Mouse (Mus musculus) midbrain, embryonic 13.5 days (tissue): ENCODE results near the gene Pde8a. TPM values are rescaled to one million over a fixed set of nuclear protein-coding genes. Genes with fewer than 3 reads are reported as not detected.

Experiments
- ATAC-seq: fragments of 200-750 bp; cut with Nextera tagmentation; 2 replicates; pipeline ENCODE4 v1.8.0; 2017; ENCODE audit warnings: mild to moderate bottlenecking, moderate TSS enrichment, moderate library complexity
- H3K27ac ChIP-seq: fragments of 300-500 bp; sonication (generic); 2 replicates; pipeline ENCODE4 v1.5.1; 2015; ENCODE audit warnings: inconsistent platforms, mild to moderate bottlenecking, moderate library complexity
- H3K27me3 ChIP-seq: fragments of 300-500 bp; sonication (generic); 2 replicates; pipeline ENCODE4 v1.6.1; 2015; ENCODE audit warnings: mild to moderate bottlenecking, inconsistent platforms
- H3K36me3 ChIP-seq: fragments of 300-500 bp; sonication (generic); 2 replicates; pipeline ENCODE4 v1.6.1; 2015; ENCODE audit warnings: mild to moderate bottlenecking, inconsistent platforms
- H3K4me1 ChIP-seq: fragments of 300-500 bp; sonication (generic); replicated peaks from 2 replicates; pipeline ENCODE4 v1.6.1; 2015; ENCODE audit warnings: inconsistent platforms
- H3K4me2 ChIP-seq: fragments of 300-500 bp; sonication (generic); replicated peaks from 2 replicates; pipeline ENCODE4 v1.6.1; 2015; ENCODE audit warnings: moderate library complexity, mild to moderate bottlenecking, inconsistent platforms
- H3K4me3 ChIP-seq: fragments of 300-500 bp; sonication (generic); replicated peaks from 2 replicates; pipeline ENCODE4 v1.5.1; 2015; ENCODE audit warnings: mild to moderate bottlenecking, inconsistent platforms
- H3K9ac ChIP-seq: fragments of 300-500 bp; sonication (generic); replicated peaks from 2 replicates; pipeline ENCODE4 v1.6.1; 2015; ENCODE audit warnings: mild to moderate bottlenecking, inconsistent platforms
- H3K9me3 ChIP-seq: fragments of 300-500 bp; sonication (generic); 2 replicates; pipeline ENCODE4 v1.6.1; 2016; ENCODE audit warnings: mild to moderate bottlenecking, inconsistent platforms
- WGBS: fragments of 180-500 bp; shearing (Covaris S2); methylation state at CpG from one replicate; pipeline ENCODE4 v1.1.7; 2015; 5-methylcytosine and 5-hydroxymethylcytosine counted together
- polyA plus RNA-seq: library from polyadenylated mRNA; unstranded; fragments of >200 nt; fragmentation: Nextera tagmentation; extraction: Ambion mirVana; gene quantifications from 2 replicates; pipeline ENCODE4 v1.2.1, GENCODE M21; 2015

Pde8a gene
- polyA plus RNA-seq, 1 experiment from 2014 or later: 2.5 TPM

DNA sequence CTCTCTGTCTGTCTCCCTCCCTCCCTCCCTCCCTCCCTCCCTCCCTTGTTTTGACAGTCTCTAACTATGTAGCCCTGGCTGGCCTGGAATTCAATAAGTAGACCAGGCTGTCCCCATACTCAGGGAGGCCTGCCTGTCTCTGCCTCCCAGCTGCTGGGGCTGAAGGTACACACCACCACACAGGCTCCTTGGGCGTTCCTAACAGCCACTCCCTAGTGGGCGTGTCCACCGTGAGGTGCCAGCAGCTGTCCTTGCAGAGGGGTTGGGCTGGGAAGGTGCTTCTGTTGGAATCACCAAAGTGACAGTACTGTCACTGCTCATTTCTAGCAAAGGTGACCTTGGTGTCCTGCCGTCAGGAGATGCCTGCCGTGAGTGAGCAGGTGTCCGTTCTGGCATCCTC is 113.5 kb downstream of the Pde8a start:
- Histone ChIP-seq H3K36me3 (peaks cover 14% of the 10 kb centered on the region; the same call in 1 of the 2 replicates), H3K9me3 (no peaks in the 10 kb centered on the region), H3K4me1 (peaks cover 4% of the 10 kb centered on the region; the same call in 1 of the 2 replicates), H3K27ac (no peak overlapping the region), H3K4me3 (no peak overlapping the region), H3K27me3 (no peaks in the 10 kb centered on the region), H3K4me2 (no peak overlapping the region), H3K9ac (no peak overlapping the region)
- ATAC-seq: no peak
- WGBS: 78% methylated on average over 6 of the region's 6 CpGs

DNA sequence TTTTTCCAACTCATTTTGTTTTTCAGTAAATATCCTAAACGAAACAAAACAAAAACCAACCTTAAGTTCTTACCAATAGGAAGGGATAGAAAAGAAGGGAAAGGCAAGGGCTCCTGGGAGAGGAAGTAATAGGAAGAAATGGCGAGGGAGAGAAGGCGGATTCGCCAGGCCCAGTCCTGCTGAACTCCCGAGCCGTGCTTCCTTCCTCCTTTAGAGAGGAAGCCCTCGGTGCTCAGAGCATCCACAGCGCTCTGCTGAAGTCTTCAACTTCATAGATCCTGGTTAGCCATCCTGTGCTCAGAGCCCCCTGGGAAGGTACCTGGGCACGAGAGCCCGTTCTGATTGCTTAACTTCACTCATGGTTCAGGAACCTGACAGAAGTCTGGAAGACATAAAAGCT is 114.3 kb downstream of the Pde8a start:
- Histone ChIP-seq H3K9ac (no peak overlapping the region), H3K27me3 (no peaks in the 10 kb centered on the region), H3K4me2 (no peak overlapping the region), H3K36me3 (peaks cover 19% of the 10 kb centered on the region), H3K4me3 (no peak overlapping the region), H3K27ac (no peak overlapping the region), H3K4me1 (peaks cover 4% of the 10 kb centered on the region; the same call in 1 of the 2 replicates), H3K9me3 (no peaks in the 10 kb centered on the region)
- WGBS: 85% methylated on average over 10 of the region's 10 CpGs
- ATAC-seq: no peak

DNA sequence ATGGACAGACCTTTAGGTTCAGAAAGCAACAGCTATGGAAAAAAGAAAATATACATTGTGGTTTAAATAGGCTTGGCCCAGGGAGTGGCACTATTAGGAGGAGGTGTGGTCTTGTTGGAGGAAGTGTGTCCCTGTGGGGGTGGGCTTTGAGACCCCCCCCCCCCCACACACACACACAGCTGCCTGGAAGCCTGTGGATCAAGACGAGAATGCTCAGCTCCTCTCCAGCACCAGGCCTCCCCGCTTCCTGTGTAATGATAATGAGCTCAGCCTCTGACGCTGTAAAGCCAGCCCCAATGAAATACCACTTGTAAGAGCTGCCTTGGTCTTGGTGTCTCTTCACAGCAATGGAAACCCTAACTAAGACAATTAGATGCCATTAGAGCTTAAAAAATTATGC is 117.4 kb downstream of the Pde8a start:
- peaks cover 8% of the 10 kb centered on the region for H3K4me1 ChIP-seq
- peaks cover 26% of the 10 kb centered on the region for H3K36me3 ChIP-seq
- H3K9me3 ChIP-seq: no peaks in the 10 kb centered on the region
- 7% methylated on average over 3 of the region's 3 CpGs for WGBS
- no peak overlapping the region for H3K4me2 ChIP-seq
- ATAC-seq: no peak
- H3K27me3 ChIP-seq: no peaks in the 10 kb centered on the region
- no peak overlapping the region; the same call in 1 of the 2 replicates for H3K27ac ChIP-seq
- H3K4me3 ChIP-seq: no peak overlapping the region
- H3K9ac ChIP-seq: no peak overlapping the region

DNA sequence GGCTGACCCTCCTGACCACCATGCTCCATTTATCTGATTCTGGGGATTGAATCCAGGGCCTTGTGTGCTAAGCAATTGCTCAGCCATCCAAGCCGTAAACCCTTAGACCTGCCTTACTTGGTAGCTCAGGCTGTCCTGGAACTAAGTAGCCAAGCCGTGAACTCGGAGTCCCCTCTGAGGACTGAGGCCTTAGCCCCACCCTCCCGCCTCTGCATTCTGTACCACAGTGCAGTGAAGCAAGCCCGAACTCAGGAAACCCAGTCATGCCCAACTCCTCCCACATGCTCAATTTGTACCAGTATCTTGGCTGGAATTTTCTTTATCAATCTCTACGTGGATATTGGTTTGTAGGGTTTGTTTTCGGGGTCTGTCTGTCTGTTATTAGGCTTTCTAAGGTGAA is 118.5 kb downstream of the Pde8a start:
- Histone ChIP-seq H3K27me3 (no peaks in the 10 kb centered on the region), H3K9ac (no peak overlapping the region), H3K27ac (no peak overlapping the region), H3K36me3 (peaks cover 26% of the 10 kb centered on the region), H3K9me3 (no peaks in the 10 kb centered on the region), H3K4me1 (peaks cover 14% of the 10 kb centered on the region), H3K4me3 (no peak overlapping the region), H3K4me2 (no peak overlapping the region)
- WGBS: 79% methylated on average over 7 of the region's 7 CpGs
- no peak for ATAC-seq

DNA sequence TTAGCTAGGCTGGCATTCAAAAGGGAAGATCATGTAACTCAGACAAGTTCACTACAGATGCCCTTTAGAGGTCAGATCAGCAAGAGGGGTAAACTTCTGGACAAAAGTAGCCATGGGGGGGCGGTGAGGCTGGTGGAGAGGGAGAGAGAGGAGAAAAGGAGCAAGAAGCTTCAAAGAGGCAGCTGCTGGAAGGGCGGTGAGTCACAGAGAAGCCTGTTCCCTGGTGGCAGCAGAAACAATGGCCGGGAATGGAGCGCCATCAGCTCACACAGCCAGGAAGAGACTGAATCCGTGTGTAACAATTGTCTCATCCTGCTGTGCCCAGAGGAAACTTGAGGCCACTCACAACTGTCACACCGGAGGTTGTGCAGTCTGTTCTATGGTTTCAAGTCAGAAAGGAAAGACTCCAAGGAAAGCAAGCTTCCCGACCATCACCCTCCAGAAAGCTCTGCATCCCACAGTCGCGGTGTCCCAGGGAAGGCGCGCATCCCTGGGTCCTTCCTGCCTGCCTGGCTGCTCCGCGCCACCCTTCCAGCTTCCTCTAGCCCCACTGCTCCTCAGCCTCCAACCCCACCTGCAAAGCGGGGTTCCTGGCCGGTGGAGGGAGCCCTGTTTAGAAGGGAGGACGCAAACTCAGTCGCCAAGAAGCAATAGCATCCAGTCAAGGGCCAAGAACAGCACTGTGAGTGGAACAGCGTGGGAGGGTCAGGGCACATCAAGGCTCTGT is 122.5 kb downstream of the Pde8a start:
- Histone ChIP-seq H3K27me3 (no peaks in the 10 kb centered on the region), H3K4me3 (no peak overlapping the region), H3K9ac (no peak overlapping the region), H3K4me1 (peaks cover 11% of the 10 kb centered on the region), H3K4me2 (0 out of 2 replicates have a peak overlapping the region, but pooled peaks have one; percentile 9), H3K9me3 (no peaks in the 10 kb centered on the region), H3K27ac (peak overlapping the region; percentile 73), H3K36me3 (peaks cover 45% of the 10 kb centered on the region)
- 37% methylated on average over 18 of the region's 18 CpGs for WGBS
- peak; percentile 44; the same call in 1 of the 2 replicates for ATAC-seq

DNA sequence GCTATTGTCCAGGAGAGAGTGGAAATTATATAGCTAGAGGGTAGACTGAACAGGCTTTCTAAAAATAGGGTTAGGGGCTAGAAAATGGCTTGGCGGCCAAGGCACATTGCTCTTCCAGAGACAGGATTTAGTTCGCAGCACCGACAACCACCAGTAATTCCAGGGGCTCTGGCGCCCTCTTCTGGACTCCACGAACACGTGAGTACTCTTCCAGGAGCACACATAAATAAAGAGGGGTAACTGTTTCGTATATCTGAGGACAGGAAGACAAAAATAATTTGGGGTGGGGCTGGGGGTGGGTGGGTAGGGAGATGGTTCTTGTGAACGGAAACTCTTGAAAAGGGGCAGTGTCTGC is 123.0 kb downstream of the Pde8a start:
- H3K36me3 ChIP-seq: peaks cover 51% of the 10 kb centered on the region
- no peaks in the 10 kb centered on the region for H3K9me3 ChIP-seq
- no peak overlapping the region for H3K4me3 ChIP-seq
- no peak overlapping the region; the same call in 1 of the 2 replicates for H3K27ac ChIP-seq
- peaks cover 12% of the 10 kb centered on the region for H3K4me1 ChIP-seq
- ATAC-seq: 0 out of 2 replicates have a peak, but pooled peaks have one; percentile 21
- no peak overlapping the region for H3K9ac ChIP-seq
- no peak overlapping the region for H3K4me2 ChIP-seq
- H3K27me3 ChIP-seq: no peaks in the 10 kb centered on the region
- WGBS: 31% methylated on average over 8 of the region's 8 CpGs

DNA sequence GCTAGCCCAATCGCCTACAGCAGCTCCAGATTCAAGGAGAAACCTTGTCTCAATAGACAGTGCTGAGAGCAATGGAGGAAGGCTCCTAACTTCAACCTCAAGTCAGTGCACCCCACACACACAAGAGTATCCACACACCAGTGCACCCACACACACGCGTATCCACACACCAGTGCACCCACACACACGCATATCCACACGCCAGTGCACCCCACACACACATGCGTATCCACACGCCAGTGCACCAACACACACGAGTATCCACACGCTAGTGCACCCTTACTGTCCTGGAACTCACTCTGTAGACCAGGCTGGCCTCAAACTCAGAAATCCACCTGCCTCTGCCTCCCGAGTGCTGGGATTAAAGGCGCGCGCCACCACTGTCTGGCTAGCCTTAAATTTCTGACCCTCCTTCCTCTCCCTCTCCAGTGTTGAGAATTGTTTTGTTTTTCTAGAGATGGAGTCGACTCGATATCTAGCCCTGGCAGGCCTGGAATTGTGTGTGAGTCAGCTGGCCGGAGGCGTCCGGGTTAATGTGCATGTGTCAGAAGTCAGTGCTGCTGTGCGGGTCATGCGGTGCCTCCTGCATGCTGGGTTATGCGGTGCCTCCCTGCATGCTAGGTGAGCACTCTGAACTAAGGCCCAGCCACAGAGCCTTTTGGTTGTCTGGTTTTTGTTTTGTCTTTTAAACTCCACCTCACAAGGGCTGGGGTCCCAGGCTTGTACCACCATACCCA is 124.6 kb downstream of the Pde8a start:
- H3K4me3 ChIP-seq: no peak overlapping the region
- 95% methylated on average over 21 of the region's 21 CpGs for WGBS
- H3K27ac ChIP-seq: no peak overlapping the region
- no peaks in the 10 kb centered on the region for H3K27me3 ChIP-seq
- H3K36me3 ChIP-seq: peaks cover 58% of the 10 kb centered on the region
- no peak for ATAC-seq
- H3K9me3 ChIP-seq: no peaks in the 10 kb centered on the region
- peaks cover 26% of the 10 kb centered on the region for H3K4me1 ChIP-seq
- no peak overlapping the region for H3K9ac ChIP-seq
- H3K4me2 ChIP-seq: no peak overlapping the region

DNA sequence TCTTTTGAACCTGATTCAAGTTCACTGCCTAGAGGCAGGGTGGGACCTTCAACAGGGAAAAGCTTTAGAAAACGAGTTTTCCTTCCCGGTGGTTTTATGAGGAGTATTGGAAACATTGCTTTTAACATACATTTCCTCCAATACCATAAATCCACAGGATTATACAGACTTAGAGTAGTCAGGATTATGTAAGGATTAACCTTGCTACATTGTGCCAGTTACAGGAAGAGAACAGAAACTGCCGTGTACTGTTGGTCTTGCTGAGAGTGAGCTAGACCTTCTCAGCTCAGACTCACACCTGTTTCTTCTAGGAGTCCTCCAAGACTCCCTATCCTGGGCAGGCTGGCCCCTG is 125.1 kb downstream of the Pde8a start:
- 80% methylated on average over 3 of the region's 3 CpGs for WGBS
- Histone ChIP-seq H3K27me3 (no peaks in the 10 kb centered on the region), H3K36me3 (peaks cover 59% of the 10 kb centered on the region), H3K9ac (no peak overlapping the region), H3K4me1 (peaks cover 31% of the 10 kb centered on the region), H3K4me3 (no peak overlapping the region), H3K4me2 (no peak overlapping the region), H3K9me3 (no peaks in the 10 kb centered on the region), H3K27ac (no peak overlapping the region)
- no peak for ATAC-seq

DNA sequence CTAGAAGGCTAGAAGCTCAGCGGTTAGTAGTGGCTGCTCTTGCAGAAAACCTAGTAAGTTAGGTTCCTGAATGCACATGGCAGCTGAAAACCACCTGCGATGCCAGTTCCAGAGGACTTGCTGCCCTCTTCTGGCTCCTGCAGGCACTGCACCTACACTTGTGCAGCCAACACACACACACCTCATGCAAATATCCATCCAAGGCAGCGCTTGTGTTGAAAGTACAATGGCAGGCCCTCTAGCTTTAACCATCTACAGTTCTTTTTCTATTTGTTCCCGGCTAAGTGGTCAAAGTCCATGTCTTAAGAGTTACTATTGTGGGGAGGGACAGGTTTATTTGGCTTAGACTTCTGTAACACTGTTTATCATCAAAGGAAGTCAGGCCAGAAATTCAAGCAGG is 126.4 kb downstream of the Pde8a start:
- Histone ChIP-seq H3K36me3 (peaks cover 59% of the 10 kb centered on the region), H3K4me1 (peaks cover 38% of the 10 kb centered on the region), H3K4me2 (no peak overlapping the region), H3K27me3 (no peaks in the 10 kb centered on the region), H3K4me3 (no peak overlapping the region), H3K9me3 (no peaks in the 10 kb centered on the region), H3K27ac (no peak overlapping the region), H3K9ac (no peak overlapping the region)
- ATAC-seq: no peak
- 89% methylated on average over 4 of the region's 4 CpGs for WGBS

DNA sequence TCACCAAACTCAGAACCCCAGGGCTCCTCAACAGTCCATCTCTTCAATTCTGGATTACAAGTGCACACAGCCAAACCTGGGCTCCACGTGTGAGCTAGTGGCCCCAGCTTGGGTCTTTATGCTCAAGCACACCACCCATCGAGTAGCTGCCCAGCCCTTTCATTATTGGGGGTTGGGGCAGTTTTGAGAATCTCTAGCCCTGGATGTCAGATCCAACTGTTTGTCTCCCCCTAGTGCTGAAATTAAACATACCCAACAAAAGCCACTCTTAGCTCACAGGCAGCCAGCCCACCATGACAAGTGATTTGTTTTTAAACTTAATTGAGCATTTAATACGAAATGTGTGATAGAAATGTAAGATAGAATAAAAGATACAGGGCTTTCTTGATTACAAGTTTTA is 128.2 kb downstream of the Pde8a start:
- WGBS: 50% methylated on average over 3 of the region's 3 CpGs

DNA sequence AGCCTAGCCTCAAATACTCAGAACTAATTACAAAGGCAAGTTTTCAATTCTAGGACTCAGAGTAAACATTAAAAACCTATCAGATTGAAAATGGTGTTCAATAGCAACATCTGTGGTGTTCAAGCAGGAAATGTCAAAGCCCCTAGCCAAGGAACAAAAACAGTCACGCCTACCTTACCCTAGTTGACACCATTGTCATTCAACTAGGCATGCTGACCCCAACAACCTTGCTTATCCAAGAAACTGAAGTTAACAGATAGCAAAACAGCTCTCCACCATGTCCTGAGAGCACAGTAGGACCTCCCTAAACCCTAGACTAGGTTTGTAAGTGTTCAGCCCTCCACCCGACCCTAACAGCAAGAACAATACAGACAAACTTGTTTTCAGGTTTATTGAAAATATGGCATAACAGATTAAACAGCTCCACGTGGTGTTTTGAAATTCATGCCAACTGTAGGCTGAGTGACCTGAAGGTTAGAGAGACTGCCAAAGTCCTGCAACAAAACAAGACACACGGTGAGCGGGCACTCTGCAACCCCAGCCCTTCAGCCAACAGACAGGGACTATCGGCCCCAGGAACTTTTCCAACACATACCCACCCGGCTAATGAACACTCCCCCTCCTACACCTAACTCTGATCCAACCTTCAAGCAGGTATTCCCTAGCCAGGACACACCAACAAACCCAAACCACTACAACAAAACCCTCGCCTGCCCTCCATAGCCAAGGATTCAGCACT is 129.1 kb downstream of the Pde8a start:
- peak overlapping the region; percentile 94 for H3K4me3 ChIP-seq
- peak overlapping the region; percentile 95 for H3K4me2 ChIP-seq
- H3K27ac ChIP-seq: no peak overlapping the region
- peaks cover 59% of the 10 kb centered on the region for H3K36me3 ChIP-seq
- H3K27me3 ChIP-seq: peaks cover 5% of the 10 kb centered on the region; the same call in 1 of the 2 replicates
- WGBS: 72% methylated on average over 8 of the region's 8 CpGs
- ATAC-seq: no peak
- H3K9ac ChIP-seq: peak overlapping the region; percentile 99
- H3K4me1 ChIP-seq: peaks cover 28% of the 10 kb centered on the region
- no peaks in the 10 kb centered on the region for H3K9me3 ChIP-seq

More for the DNA sequence above, 128.2 kb downstream of the Pde8a start:
- Histone ChIP-seq H3K27me3 (peaks cover 2% of the 10 kb centered on the region; the same call in 1 of the 2 replicates), H3K36me3 (peaks cover 59% of the 10 kb centered on the region), H3K4me1 (peaks cover 28% of the 10 kb centered on the region), H3K4me3 (no peak overlapping the region), H3K9me3 (no peaks in the 10 kb centered on the region), H3K9ac (no peak overlapping the region), H3K4me2 (no peak overlapping the region), H3K27ac (no peak overlapping the region)
- ATAC-seq: no peak

DNA sequence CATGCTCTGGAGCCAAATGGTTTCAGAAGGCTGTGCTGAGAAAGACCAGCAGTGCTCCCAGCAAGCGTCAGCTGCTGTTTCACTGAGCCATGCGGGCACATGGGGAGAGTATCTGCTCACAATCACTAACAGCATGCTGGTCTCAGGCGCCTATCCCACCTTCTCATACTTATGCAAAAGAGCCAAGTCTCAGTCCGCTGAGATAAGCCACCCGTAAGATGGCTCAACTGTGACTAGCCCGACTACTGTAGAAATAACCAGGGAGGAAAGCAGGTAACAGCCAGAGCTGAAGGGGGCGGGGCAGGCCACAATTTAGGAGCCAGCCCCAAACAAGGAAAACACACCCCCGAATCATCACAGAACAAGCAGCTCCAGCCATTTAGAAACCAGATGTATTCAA is 129.9 kb downstream of the Pde8a start:
- WGBS: 45% methylated on average over 8 of the region's 8 CpGs
- H3K9me3 ChIP-seq: no peaks in the 10 kb centered on the region
- peaks cover 28% of the 10 kb centered on the region for H3K4me1 ChIP-seq

More for the DNA sequence above, 129.9 kb downstream of the Pde8a start:
- Histone ChIP-seq H3K4me2 (peak overlapping the region; percentile 95), H3K36me3 (peaks cover 51% of the 10 kb centered on the region), H3K9ac (peak overlapping the region; percentile 99), H3K27me3 (peaks cover 5% of the 10 kb centered on the region; the same call in 1 of the 2 replicates), H3K4me3 (peak overlapping the region; percentile 94), H3K27ac (no peak overlapping the region)
- ATAC-seq: no peak
